Mouse (Mus musculus) limb, embryonic 11.5 days (tissue): ENCODE results near the gene Rsad1. TPM values are rescaled to one million over a fixed set of nuclear protein-coding genes. Genes with fewer than 3 reads are reported as not detected.

Source experiments
- ATAC-seq: fragments of 200-750 bp; cut with Nextera tagmentation; 2 replicates; pipeline ENCODE4 v1.8.0; 2017; ENCODE audit warnings: low read depth; ENCODE audit not compliant: insufficient number of reproducible peaks, low FRiP score, low TSS enrichment
- DNase-seq: peaks from one replicate; pipeline ENCODE4 v3.0.0-alpha.2; 2015; ENCODE audit warnings: low spot score
- H3K27ac ChIP-seq: fragments of 300-500 bp; sonication (generic); replicated peaks from 2 replicates; pipeline ENCODE4 v1.5.1; 2014; ENCODE audit warnings: low read depth, mild to moderate bottlenecking, low read length
- H3K27me3 ChIP-seq: fragments of 300-500 bp; sonication (generic); 2 replicates; pipeline ENCODE4 v1.6.1; 2014; ENCODE audit warnings: mild to moderate bottlenecking, low read length, mixed read lengths; ENCODE audit not compliant: control insufficient read depth, insufficient read depth
- H3K36me3 ChIP-seq: fragments of 300-500 bp; sonication (generic); 2 replicates; pipeline ENCODE4 v1.6.1; 2014; ENCODE audit warnings: mild to moderate bottlenecking, low read length, moderate library complexity, mixed read lengths; ENCODE audit not compliant: control insufficient read depth, insufficient read depth
- H3K4me1 ChIP-seq: fragments of 300-500 bp; sonication (generic); 2 replicates; pipeline ENCODE4 v1.6.1; 2014; ENCODE audit warnings: low read length, mixed read lengths; ENCODE audit not compliant: control insufficient read depth, insufficient read depth
- H3K4me2 ChIP-seq: fragments of 300-500 bp; sonication (generic); 2 replicates; pipeline ENCODE4 v1.6.1; 2014; ENCODE audit warnings: low read depth, mild to moderate bottlenecking, moderate library complexity; ENCODE audit not compliant: severe bottlenecking
- H3K4me3 ChIP-seq: fragments of 300-500 bp; sonication (generic); 2 replicates; pipeline ENCODE4 v1.5.1; 2014; ENCODE audit warnings: low read depth, low read length
- H3K9ac ChIP-seq: fragments of 300-500 bp; sonication (generic); 2 replicates; pipeline ENCODE4 v1.6.1; 2014; ENCODE audit warnings: mild to moderate bottlenecking, low read length
- H3K9me3 ChIP-seq: fragments of 300-500 bp; sonication (generic); 2 replicates; pipeline ENCODE4 v1.6.1; 2016; ENCODE audit warnings: low read length; ENCODE audit not compliant: control insufficient read depth
- WGBS: fragments of 180-500 bp; shearing (Covaris S2); extraction: QIAGEN DNeasy Blood & Tissue Kit; methylation state at CpG from one replicate; pipeline ENCODE4 v1.1.7; 2014; 5-methylcytosine and 5-hydroxymethylcytosine counted together
- polyA plus RNA-seq: library from polyadenylated mRNA; unstranded; fragments of >200 nt; fragmentation: Nextera tagmentation; extraction: Ambion mirVana; gene quantifications from 2 replicates; pipeline ENCODE4 v1.2.1, GENCODE M21; 2014

Rsad1 gene
- polyA plus RNA-seq, 1 experiment from 2014 or later = 3.1 TPM

DNA sequence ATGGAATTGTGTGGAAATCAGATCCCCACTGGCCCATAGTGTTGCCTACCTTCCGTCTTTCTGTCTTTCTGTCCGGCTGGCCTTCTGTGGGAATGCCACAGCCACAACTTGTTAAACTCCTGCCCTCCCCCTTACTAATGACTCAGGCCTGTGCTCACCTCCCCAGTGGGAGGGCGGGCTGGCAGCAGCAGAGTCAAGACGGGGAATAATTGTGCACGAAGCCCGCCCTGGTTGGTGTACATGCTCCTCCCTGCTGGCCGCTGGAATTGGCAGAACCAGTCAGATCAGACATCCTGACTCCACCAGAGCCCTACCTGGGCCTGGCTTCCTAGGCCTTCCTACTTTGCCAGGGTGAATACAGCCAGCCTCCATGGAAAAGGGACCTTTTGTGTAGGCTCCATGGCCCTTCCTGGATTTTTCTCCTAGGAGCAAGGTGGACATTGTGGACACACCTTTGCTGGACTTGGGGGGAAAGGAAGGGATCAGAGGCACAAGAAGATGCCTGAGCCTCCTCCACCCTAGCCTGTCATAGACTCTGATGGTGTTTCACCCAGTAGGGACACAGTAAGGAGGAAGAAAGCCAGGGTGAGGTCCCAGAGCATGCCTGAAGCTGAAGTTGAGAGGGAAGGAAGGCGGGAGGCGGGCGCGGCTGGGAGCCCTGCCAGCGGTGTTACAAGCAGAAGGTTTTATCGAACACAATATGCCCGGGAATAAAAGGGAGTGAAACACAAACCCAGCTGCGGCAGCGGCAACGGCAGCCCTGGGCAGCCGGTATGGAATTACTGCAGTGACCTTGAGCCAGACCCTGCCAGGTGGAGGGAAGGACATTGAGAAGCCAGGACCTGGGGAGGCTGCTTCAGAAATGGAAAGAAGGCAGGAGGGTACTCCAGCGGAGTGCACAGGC lies 50.7 kb downstream of the Rsad1 start:
- ATAC-seq = no peak
- no peaks in the 10 kb centered on the region for H3K27me3 ChIP-seq

DNA sequence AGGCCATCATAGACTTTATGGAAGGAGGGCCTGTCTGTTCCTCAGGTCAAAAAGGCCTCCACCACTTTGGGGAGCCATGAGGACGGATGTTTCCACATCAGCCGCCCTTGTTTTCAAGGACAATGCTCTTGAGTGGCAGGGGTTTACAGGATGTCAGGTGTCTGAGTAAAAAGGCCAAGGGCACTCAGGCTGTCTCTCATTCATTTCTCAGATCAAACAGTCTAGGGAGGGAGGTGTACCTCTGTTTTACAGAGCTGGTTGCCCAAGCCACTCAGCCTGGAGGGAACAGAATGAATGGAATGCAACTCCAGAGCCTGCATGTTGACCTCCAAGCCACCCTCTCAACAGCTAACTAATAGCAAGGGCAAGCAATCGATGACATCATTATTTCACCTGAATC lies 53.6 kb downstream of the Rsad1 start:
- Histone ChIP-seq H3K4me2 (no peak overlapping the region), H3K27ac (no peak overlapping the region), H3K4me3 (no peak overlapping the region), H3K9me3 (no peaks in the 10 kb centered on the region), H3K36me3 (no peaks in the 10 kb centered on the region), H3K9ac (no peak overlapping the region), H3K27me3 (no peaks in the 10 kb centered on the region; the same call in 1 of the 2 replicates), H3K4me1 (peaks cover 31% of the 10 kb centered on the region)
- no peak for ATAC-seq
- 88% methylated on average over 3 of the region's 3 CpGs for WGBS
- no peak for DNase-seq

More for the DNA sequence above, 50.7 kb downstream of the Rsad1 start:
- peak; percentile 47 for DNase-seq
- Histone ChIP-seq H3K4me3 (no peak overlapping the region), H3K4me1 (peaks cover 28% of the 10 kb centered on the region), H3K9ac (no peak overlapping the region), H3K27ac (no peak overlapping the region), H3K9me3 (no peaks in the 10 kb centered on the region), H3K36me3 (no peaks in the 10 kb centered on the region), H3K4me2 (peak overlapping the region; percentile 71)
- WGBS = 19% methylated on average over 19 of the region's 19 CpGs

DNA sequence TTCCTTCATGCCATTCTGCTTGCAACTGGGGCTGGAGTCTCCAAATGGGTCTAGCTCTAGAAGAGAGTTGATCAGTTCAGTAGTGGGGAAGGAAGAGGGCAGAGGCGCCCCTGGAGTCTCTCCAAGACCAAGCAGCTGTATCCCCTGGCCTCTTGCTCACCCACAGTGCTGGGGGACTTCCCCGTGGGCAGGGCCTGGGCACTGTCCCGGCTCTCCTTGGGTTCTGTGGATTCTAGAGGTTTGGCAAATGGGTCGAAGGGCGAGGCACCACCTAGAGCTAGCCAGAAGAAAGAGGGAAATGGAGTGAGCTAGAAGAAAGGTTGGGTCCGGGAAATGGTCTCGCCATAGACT lies 57.3 kb downstream of the Rsad1 start:
- Histone ChIP-seq H3K4me3 (peak overlapping the region; percentile 52), H3K9ac (peak overlapping the region; percentile 67; the same call in 1 of the 2 replicates)

DNA sequence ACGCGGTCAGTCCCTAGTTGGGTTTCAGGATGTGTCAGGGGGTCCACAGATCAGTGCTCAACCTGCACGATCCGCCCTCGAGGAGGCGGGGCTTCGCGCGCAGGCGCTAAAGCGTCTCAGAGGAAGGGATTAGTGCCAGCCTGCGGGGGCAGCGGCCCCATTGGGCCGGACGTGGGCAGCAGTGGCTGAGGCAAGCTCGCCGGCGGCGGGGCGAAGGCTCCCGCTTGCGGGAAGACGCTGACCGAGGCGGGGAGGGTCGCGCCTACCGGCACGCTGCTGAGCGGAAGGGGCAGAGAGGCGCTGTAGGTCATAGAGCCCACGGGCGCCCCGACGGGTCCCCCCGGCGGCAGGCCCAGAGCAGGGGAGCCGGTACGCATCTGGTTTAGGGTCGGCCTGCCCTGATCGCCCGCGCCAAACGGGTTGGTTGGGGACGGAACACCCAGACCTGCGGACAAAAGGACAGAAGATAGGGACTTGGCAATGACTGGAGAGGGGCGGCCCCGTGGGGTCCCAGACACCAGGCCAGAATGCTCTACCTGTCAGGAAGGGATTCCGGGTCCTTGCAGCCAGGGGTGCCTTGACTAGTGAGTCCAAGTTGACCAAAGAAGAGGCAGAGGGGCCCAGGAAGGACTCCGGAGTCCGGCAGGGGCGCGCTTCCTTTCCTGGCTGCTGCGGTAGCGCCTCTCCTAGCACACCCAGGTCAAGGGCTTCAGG lies 57.9 kb downstream of the Rsad1 start:
- H3K27ac ChIP-seq = no peak overlapping the region
- peak; percentile 45; the same call in 1 of the 2 replicates for ATAC-seq
- no peaks in the 10 kb centered on the region; the same call in 1 of the 2 replicates for H3K27me3 ChIP-seq
- WGBS = 5% methylated on average over 55 of the region's 55 CpGs
- peak; percentile 76 for DNase-seq
- peak overlapping the region; percentile 67 for H3K9ac ChIP-seq
- peak overlapping the region; percentile 86 for H3K4me2 ChIP-seq
- peak overlapping the region; percentile 52 for H3K4me3 ChIP-seq
- H3K4me1 ChIP-seq = peaks cover 10% of the 10 kb centered on the region; the same call in 1 of the 2 replicates
- no peaks in the 10 kb centered on the region for H3K36me3 ChIP-seq
- H3K9me3 ChIP-seq = no peaks in the 10 kb centered on the region

More for the DNA sequence above, 57.3 kb downstream of the Rsad1 start:
- H3K4me2 ChIP-seq = peak overlapping the region; percentile 86
- H3K4me1 ChIP-seq = peaks cover 10% of the 10 kb centered on the region; the same call in 1 of the 2 replicates
- H3K9me3 ChIP-seq = no peaks in the 10 kb centered on the region
- ATAC-seq = no peak
- no peaks in the 10 kb centered on the region for H3K36me3 ChIP-seq
- H3K27me3 ChIP-seq = no peaks in the 10 kb centered on the region; the same call in 1 of the 2 replicates
- no peak overlapping the region for H3K27ac ChIP-seq
- 71% methylated on average over 7 of the region's 7 CpGs for WGBS
- no peak for DNase-seq

Other genes with a start within 250 kb of the Rsad1 start
- gene Luc7l3, start 227.3 kb downstream of the Rsad1 start, polyA plus RNA-seq = 123 and 125 TPM in 2 replicates
- gene Ankrd40, start 221.3 kb downstream of the Rsad1 start, polyA plus RNA-seq = 24.1 and 25.8 TPM in 2 replicates
- 0.55 and 0.88 TPM in 2 replicates for gene Abcc3, start 156.3 kb downstream of the Rsad1 start, polyA plus RNA-seq
- gene Cacna1g, start 75.1 kb downstream of the Rsad1 start, polyA plus RNA-seq = 21.0 and 24.3 TPM in 2 replicates
- not detected in 2 replicates for gene Spata20, start 63.1 kb downstream of the Rsad1 start, polyA plus RNA-seq
- 2.8 and 3.1 TPM in 2 replicates for gene Epn3, start 49.3 kb downstream of the Rsad1 start, polyA plus RNA-seq
- gene Mycbpap, start 27.5 kb downstream of the Rsad1 start, polyA plus RNA-seq = 4.2 and 4.9 TPM in 2 replicates
- gene Chad, start 15.8 kb upstream of the Rsad1 start, polyA plus RNA-seq = 0.53 and 0.55 TPM in 2 replicates
- 8.6 and 10.6 TPM in 2 replicates for gene Acsf2, start 52.6 kb upstream of the Rsad1 start, polyA plus RNA-seq
- 191 and 206 TPM in 2 replicates for gene Lrrc59, start 80.5 kb upstream of the Rsad1 start, polyA plus RNA-seq
- gene Mrpl27, start 104.5 kb upstream of the Rsad1 start, polyA plus RNA-seq = 133 and 141 TPM in 2 replicates
- 52.6 and 55.9 TPM in 2 replicates for gene Eme1, start 104.7 kb upstream of the Rsad1 start, polyA plus RNA-seq
- 16.2 and 16.7 TPM in 2 replicates for gene Xylt2, start 128.3 kb upstream of the Rsad1 start, polyA plus RNA-seq
- gene Gm11541, start 155.2 kb upstream of the Rsad1 start, polyA plus RNA-seq = 0.25 TPM in 1 of 2 replicates, not detected in the other
- gene Cdc34b, start 192.5 kb upstream of the Rsad1 start, polyA plus RNA-seq = not detected in 2 replicates
- gene Tmem92, start 233.4 kb upstream of the Rsad1 start, polyA plus RNA-seq = not detected in 2 replicates